Mouse (Mus musculus): ENCODE data around the gene Scn9a.

The Scn9a gene

DNA sequence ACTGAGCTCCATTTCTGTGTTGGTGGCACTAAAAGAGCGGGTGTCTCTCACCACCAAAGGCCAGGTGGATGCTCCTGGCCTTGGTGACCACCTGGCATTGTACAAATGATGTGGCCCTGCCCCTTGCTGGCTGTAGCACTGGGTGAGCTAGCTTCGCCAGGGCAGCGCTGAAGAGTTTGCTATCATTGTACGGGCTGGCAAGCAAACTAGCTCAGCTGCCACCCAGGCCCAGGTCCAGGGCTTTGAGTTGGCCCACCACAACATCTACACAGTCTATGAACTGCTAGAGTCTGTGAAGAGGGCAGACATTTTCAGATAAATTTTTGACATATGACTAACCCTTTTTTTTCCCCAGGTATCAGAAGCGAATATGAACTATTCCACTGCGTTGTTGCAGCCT is 170.8 kb downstream of the Scn9a start:
- DNase-seq (ENCODE audit: low read depth, low spot score): no peak

DNA sequence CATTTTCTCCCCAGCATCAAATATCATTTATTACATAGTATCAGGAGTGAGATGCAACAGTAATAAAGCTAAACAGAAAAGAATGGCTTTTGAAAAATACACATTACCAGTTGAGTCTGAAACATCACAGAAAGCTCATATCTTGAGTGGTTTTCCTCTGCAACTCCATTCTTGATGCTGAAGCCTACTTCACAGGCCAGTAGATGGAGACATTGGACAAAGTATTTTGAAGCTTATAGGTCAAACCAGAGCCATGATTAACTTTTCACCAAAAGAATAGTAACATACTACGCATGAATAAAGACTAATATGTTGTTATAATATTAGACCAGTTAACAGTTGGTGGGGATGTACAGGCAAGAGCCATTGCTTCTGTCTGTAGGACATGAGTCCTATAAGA is 172.3 kb downstream of the Scn9a start:
- no peak for DNase-seq (ENCODE audit: low read depth, low spot score)

DNA sequence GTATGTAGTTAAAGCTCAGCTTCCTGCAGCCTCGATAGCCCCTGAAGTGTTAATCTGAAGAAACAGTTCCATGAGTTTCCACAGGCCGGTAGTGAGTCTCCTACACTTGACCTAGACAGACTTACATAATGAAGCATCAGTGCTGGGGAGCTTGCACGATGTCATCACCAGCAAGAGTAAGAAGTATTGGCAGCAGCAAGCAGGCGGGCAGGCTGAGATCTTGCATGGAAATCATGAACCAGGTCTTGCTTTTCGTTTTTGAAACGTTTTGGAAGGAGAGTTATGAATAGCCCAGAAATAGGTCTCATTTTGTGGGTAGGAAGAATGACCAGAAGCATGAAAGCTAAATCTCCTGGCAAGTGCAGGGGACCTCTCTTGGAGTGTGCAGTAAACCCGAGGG is 194.1 kb downstream of the Scn9a start, which contains the start of gene Scn1a:
Gene Scn1a, minus strand, starts transcription at position 130 of the 400 bp plus-strand sequence.
- DNase-seq (ENCODE audit: low read depth, low spot score): no peak

DNA sequence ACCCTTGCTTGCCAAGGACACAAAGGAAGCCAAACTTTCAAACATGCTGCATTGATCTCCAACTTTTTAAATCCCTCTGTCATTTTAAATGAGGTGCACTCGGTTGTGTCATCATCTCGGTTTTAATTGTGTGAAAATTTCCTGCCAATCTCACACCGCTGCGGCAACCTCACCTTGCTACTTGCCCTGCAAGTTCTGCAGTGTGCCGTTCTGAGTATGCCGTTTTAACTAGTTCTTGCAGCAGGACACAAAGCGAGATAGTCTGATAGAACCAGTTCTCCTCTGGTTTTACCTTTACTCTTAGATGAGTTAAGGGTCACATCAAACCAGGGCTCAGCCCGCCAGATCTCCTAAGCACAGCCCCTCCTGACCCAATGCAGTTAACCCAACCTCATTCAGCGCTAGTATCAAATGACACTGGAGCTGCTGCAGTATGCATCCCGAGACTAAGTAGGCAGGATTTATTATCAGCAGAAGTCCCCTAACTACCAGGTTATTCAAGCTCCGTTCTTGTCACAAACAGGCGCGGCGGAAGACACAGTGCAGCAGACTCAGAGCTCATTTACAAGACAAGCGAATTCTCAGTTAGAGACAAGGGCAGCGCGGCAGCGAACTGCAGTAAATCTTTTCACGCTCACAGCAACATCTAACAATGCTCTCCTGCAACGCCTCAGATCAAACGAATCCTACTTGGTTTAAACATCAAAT is 194.8 kb downstream of the Scn9a start:
- no peak for DNase-seq (ENCODE audit: low read depth, low spot score)

DNA sequence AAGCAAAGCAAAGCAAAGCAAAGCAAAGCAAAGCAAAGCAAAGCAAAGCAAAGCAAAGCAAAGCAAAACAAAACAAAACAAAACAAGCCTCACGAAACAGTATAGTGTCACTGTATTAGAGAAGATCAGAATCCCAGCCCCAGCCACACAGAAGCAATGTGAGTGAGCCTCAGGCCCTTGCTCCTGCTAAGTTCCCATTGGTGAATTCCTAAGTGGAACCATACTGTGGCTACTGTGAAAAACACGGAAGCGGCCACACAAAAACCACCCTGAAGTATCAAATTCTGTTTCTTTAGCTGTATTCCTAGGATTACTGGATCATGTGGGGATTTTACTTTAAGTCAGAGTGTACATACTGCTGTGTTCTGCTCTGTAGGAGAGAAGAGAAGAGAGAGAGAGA is 198.5 kb downstream of the Scn9a start:
- DNase-seq (ENCODE audit: low read depth, low spot score): no peak

Data from c-Kit-negative CD71-positive TER-119-positive erythroid progenitor cells, embryonic 14.5 days (primary cell).